Mouse (Mus musculus): ENCODE measurements around the gene Sprtn.
A peak's percentile ranks its signal among the peaks of the same experiment; 100 is the strongest.

Gene Sprtn

GRCm38 (mm10) chr8:124897386-124898250 is at the start of gene Sprtn, which contains the start of gene Exoc8:
TSS of gene Sprtn (plus strand) at chr8:124897886.
TSS of gene Exoc8 (minus strand) at chr8:124897705.
- DNase-seq (ENCODE audit: low read depth, low spot score) = peak; percentile 93

DNA sequence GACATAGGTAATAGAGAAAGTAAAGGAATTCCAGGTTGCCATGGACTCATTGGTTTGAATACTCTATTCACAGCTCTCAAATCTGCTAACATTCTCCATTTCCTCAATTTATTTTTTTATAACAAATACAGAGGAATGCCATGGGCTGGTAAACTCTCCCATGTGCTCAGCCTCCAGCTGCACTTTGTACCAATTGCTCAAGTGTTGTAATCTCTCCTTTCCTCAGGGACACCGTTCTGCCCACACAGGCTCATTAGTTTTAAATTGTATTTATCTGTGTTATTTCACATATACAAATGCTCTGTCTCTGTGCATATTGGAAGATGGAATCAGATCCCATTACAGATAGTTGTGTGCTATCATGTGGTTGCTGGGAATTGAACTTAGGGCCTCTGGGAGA is 44.2 kb upstream of the Sprtn start:
- no peak for DNase-seq (ENCODE audit: low read depth, low spot score)

- peak; percentile 76 for DNase-seq (ENCODE audit: low read depth, low spot score)
Observed at GRCm38 (mm10) chr8:124859466-124859865, 38.2 kb upstream of the Sprtn start.

DNA sequence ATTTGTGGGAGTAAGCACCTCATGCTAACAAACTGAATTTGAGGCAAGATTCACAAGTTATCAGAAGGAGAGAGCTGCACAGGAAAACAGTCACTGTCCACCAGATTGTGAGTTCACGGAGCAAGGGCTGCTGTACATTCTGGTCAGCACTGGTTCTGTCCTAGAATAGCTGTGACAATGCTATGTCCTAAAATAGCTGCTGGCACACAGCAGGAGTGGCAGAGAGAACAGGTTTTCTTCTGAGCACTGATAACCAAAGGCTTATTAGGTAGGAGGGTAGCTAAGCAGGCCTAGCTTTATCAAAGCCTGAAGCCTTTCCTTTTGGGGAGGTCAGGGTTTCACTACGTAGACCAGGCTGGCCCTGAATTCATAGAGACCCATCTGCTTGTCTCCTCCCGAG is 37.5 kb upstream of the Sprtn start:
- no peak for DNase-seq (ENCODE audit: low read depth, low spot score)

DNA sequence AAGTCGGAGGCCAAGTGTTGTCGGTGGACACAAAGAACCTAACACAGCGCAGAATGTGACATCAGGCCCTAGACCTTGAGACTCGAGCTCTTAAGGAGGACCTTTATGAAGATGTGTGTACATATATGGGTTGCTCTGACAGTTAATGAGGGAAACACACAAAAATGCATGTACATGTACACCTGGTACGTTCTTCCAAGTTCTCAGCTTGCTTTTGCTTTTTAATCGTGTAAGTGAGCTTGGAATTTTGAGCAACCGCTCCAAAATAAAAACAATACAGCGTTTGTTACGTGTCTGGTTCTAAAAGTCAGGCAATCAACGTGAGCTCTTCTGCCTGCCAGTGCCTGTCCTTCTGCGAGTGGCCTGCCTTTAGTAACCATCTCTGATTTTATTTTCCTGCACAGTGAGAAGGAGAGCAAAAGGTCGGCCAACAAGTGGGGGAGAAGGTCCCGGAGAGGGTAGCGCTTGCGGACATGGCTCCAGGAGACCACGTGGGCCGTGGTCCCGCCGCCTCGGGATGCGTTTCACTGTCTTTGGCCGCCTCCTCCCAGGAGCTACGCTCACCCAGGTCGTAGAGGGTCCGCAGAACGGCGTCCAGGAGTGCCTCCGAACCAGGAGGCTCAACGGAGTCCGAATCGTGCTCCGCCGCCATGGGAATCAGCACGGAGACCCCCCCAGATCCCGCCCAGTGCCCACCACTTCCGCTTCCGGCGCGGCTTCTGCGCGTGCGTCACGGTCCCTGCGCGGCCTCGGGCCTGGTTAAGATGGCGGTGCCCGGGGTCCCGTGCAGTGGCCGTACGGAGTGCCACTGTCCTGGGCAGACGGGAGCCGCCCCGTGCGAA is 35.1 kb upstream of the Sprtn start, which contains the start of the genes Gnpat and 2810004N23Rik:
TSS of gene Gnpat (plus strand) at position 713 of the 842 bp plus-strand sequence.
TSS of gene 2810004N23Rik (minus strand) at position 800 of the 842 bp plus-strand sequence.
- peak; percentile 89 for DNase-seq (ENCODE audit: low read depth, low spot score)

GRCm38 (mm10) chr8:124863163-124863677 is 34.5 kb upstream of the Sprtn start:
- DNase-seq (ENCODE audit: low read depth, low spot score) = no peak

GRCm38 (mm10) chr8:124863729-124864128 is 34.0 kb upstream of the Sprtn start:
- DNase-seq (ENCODE audit: low read depth, low spot score) = no peak

DNA sequence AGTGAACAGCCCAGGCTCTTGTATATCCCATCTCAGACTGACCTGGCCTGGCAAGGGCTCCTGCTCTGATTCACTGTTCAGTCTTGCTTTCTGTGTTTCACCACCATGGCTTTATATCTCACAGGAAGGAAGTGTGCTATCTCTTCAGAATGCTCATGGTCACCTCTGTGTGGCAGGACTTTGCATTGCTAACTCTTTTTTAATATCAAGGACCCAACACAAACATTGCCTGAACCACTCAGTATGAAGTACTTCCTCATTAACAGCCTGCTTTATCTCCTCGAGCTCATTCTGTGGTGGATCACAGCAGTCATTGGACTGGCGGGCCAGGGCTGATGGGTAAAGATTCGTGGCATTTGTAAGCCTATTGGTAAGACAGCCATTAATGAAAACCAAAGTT is 31.0 kb upstream of the Sprtn start:
- DNase-seq (ENCODE audit: low read depth, low spot score) = no peak

DNA sequence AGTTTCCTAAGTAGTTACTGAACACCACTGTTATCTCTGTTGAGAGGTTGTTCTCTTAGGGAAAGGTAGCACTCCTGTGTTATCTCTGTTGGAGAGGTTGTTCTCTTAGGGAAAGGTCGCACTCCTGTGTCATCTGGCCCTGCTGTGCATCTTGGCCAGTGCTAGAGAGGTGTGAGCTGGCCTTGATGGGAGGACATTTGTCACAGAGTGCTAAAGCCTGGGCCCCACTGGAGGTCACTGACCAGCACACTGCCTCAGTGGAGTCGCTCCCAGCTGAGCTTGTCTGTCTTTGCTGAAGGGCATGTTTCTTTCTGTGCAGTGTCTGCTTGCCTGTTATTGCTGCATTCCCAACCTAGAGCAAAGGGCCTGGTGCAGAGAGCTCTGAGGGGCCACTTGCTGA is 30.6 kb upstream of the Sprtn start:
- DNase-seq (ENCODE audit: low read depth, low spot score) = no peak

GRCm38 (mm10) chr8:124869708-124870107 is 28.0 kb upstream of the Sprtn start:
- DNase-seq (ENCODE audit: low read depth, low spot score) = no peak

DNA sequence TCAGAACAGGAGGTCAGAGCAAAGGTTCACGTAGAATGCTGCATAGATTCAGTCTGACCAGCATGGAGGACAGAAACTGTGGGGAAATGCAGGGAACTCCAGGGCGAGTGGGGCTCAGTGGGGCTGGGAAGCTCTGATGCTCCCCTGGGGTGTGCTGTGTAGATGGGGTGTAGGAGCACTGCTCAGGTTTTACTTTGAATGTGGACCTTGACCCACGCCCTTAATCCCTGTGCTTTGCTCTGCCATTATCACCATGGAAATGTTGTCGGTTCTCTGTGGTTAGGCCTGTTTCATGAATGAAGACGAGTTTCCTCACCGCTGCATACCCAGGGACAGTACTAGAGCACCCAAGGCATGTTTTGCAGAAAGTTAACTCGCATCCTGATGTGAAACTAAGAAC is 26.2 kb upstream of the Sprtn start:
- no peak for DNase-seq (ENCODE audit: low read depth, low spot score)

DNA sequence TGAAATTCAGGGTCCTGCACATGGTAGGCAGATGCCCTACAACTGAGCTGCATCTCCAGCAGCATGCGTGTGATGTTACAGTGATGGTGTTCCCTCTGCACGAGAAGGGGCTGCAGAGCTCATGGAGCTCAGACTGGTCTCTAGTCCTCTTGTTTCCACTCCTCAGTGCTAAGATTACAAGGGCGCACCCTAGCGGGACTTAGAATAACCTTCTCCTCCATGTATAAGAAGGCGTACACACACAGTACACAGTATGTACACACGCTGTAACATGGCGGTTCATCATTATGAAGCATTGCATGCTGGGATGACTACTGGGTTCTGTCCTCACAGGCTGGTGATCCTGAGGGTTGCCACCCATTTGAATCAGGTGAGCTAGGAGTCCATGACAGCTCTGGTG is 25.6 kb upstream of the Sprtn start:
- peak; percentile 85 for DNase-seq (ENCODE audit: low read depth, low spot score)

GRCm38 (mm10) chr8:124872690-124873089 is 25.0 kb upstream of the Sprtn start:
- DNase-seq (ENCODE audit: low read depth, low spot score) = no peak

- no peak for DNase-seq (ENCODE audit: low read depth, low spot score)
Observed at GRCm38 (mm10) chr8:124878141-124878540, 19.5 kb upstream of the Sprtn start.

GRCm38 (mm10) chr8:124878946-124879526 is 18.6 kb upstream of the Sprtn start:
- no peak for DNase-seq (ENCODE audit: low read depth, low spot score)

DNA sequence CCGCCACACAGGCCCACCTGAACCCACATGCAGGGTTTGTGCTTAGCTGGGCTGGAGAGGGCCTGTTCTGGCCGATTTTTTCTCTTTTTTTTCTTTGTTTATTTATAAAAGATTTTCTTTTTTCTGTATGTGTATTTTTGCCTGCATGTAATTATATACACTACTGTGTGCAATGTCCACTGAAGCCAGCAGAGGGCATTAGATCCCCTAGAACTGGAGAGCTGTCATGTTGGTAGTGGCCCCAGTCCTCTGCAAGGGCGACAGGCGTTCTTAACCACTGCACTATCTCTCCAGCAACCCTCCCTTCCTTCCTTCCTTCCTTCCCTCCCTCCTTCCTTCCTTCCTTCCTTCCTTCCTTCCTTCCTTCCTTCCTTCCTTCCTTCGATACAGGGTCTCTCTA is 9.3 kb upstream of the Sprtn start:
- DNase-seq (ENCODE audit: low read depth, low spot score) = peak; percentile 56

DNA sequence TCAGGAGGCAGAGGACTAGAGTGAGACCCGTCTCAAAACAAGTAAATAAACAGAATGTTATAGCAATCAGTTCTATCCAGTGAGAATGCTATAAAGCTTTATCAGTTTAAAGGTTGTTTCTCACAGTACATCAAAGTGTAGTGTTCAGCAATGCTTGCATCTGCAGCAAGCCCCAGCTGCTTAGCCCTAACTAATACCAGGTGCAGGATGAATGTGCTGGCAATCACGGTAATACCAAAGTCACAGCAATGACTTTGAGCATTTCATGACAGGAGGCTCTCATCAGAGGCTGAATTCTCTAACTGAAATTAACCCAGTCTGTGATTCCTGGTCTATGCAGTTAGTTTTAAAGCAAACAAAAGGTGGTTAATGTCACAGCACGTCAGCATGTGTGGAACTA is 5.1 kb upstream of the Sprtn start:
- DNase-seq (ENCODE audit: low read depth, low spot score) = no peak

- no peak for DNase-seq (ENCODE audit: low read depth, low spot score)
Observed at GRCm38 (mm10) chr8:124896010-124896631, 1.6 kb upstream of the Sprtn start.

DNA sequence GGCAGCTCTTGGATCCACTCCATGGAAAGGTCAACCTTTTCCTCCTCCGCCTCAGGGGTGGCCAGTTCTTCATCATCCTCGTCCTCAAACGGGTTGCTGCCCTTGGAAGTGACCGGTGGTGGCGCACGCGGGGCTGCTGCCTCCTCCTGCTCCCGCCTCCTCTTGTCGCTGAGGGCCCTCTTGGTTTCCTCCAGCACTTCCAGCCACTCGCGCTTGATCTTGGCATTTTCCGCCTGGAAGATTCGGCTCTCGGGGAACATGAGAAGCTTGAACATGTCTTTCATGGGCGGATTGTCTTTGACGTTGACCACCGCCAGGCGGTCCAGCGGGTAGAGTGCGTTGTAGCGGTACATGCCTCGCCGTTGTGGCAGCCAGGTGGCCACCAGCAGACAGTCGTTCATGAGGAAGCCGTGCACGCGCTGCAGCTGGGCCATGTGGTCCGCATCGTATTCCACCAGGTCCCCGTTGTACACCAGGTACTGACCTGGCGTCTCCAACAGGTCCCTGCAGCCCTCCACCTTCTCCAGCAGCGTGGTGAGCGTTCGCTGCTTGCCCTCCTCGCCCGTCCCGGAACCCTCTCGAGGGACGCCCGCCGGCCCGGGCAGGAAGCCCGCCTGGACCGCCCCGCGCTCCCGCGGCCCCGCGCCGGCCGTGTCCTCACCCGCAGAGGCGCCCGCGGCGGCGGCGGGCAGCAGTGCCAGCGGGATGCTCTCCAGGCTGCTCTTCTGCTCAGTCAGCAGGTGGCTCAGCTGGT is 877 bp upstream of the Sprtn start:
- peak; percentile 44 for DNase-seq (ENCODE audit: low read depth, low spot score)

GRCm38 (mm10) chr8:124898251-124898905 is 692 bp downstream of the Sprtn start:
- no peak for DNase-seq (ENCODE audit: low read depth, low spot score)

Data from R1 (cell line).